9 mouse cellular contexts compared by ENCODE assay signal in the genomic region with DNA sequence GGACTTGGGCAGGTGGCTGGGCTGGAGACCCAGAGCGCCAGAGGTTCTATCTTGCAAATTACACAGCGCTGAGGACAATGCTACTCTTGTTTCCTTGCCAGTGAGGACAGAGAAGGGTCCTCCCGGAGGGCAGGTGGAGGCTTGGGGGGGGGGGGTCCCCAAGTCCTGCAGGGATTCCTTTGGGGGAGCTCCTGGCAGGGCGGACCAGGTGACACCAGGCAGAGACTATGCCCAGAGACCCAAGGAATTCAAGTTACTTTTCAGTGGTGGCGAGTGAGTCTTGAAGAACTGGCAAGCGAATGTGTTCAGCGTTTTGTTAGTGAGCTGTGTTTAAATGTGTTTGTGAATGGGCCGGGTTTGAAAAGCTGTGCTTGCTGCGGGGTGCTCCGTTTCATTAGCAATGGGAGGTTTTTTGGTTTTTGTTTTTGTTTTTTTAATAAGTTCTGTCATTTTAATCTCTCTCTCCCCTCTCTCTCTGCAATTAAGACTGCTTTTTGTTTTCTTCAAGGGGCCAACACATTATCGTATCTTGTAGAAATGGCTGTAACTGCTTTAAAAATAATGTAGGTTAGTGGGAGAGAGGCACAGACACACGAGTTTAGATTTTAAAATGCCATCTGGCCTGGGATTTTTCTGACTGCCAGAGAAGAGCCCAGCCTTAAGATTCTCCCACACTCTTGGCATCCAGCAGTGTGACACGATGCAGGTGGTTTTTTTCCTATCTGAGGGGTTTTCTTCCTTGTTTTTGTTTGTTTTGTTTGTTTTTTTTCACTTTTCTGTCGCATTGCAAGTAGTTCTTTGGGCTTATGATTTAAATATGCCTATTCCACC. TPM values are rescaled to one million over a fixed set of nuclear protein-coding genes. Genes with fewer than 3 reads are reported as not detected.
DNase-seq lines count a peak whose midpoint lies in the region; ATAC-seq lines count a peak whose summit lies in the region.
"Had no signal": no experiment of that assay in that cellular context is flagged by ENCODE, and none has a peak within 500 bp of the region (broad histone marks: within the 10 kb centered on the region; RNA-seq: fewer than 3 reads in every experiment).

No protein-coding gene starts in this region.

- H3K27ac ChIP-seq in neural tube, embryonic 11.5 days (ENCODE audit: low read depth, low read length): no peak overlapping the region
- H3K27ac ChIP-seq in intestine, embryonic 16.5 days (ENCODE audit: low read length): no peak overlapping the region
- H3K27ac ChIP-seq in neural tube, embryonic 14.5 days (ENCODE audit: low read depth, low read length): peak overlapping the region; percentile 87

- no peaks in the 10 kb centered on the region for H3K9me3 ChIP-seq in neural tube, embryonic 11.5 days (ENCODE audit: control insufficient read depth, low read length)
- H3K9me3 ChIP-seq in intestine, embryonic 16.5 days (ENCODE audit: control insufficient read depth, low read length): no peaks in the 10 kb centered on the region
- H3K9me3 ChIP-seq in neural tube, embryonic 14.5 days (ENCODE audit: control insufficient read depth, low read length): no peaks in the 10 kb centered on the region

- peak overlapping the region; percentile 68 for H3K4me3 ChIP-seq in neural tube, embryonic 11.5 days (ENCODE audit: low read depth, low read length)
- peak overlapping the region; percentile 74 for H3K4me3 ChIP-seq in intestine, embryonic 16.5 days (ENCODE audit: low read length)
- H3K4me3 ChIP-seq in neural tube, embryonic 14.5 days (ENCODE audit: low read depth, low read length): peak overlapping the region; percentile 72

- H3K9ac ChIP-seq in neural tube, embryonic 11.5 days (ENCODE audit: low read length): peak overlapping the region; percentile 90
- peak overlapping the region; percentile 87 for H3K9ac ChIP-seq in intestine, embryonic 16.5 days (ENCODE audit: low read depth, low read length)
- H3K9ac ChIP-seq in neural tube, embryonic 14.5 days (replicated peaks; ENCODE audit: low read depth, low read length): peak overlapping the region; percentile 89

- H3K27me3 ChIP-seq in neural tube, embryonic 11.5 days (ENCODE audit: control insufficient read depth, insufficient read depth, low read length): peaks cover 5% of the 10 kb centered on the region; the same call in 1 of the 2 replicates
- no peaks in the 10 kb centered on the region for H3K27me3 ChIP-seq in intestine, embryonic 16.5 days (replicated peaks; ENCODE audit: control insufficient read depth, insufficient read depth, low read length)
- no peaks in the 10 kb centered on the region for H3K27me3 ChIP-seq in neural tube, embryonic 14.5 days (ENCODE audit: control insufficient read depth, insufficient read depth, low read length)

- 0 out of 2 replicates have a peak, but pooled peaks cover 2% of the 10 kb centered on the region for H3K4me1 ChIP-seq in neural tube, embryonic 11.5 days (ENCODE audit: control insufficient read depth, insufficient read depth, low read length)
- H3K4me1 ChIP-seq in intestine, embryonic 16.5 days (ENCODE audit: control insufficient read depth, insufficient read depth, low read length): peaks cover 30% of the 10 kb centered on the region
- H3K4me1 ChIP-seq in neural tube, embryonic 14.5 days (ENCODE audit: control insufficient read depth, insufficient read depth, low read length): peaks cover 7% of the 10 kb centered on the region; the same call in 1 of the 2 replicates

- ATAC-seq in neural tube, embryonic 11.5 days (ENCODE audit: insufficient read depth, low FRiP score, low TSS enrichment): no peak; the same call in 1 of the 2 replicates
- no peak for ATAC-seq in intestine, embryonic 16.5 days
- no peak; the same call in 1 of the 2 replicates for ATAC-seq in neural tube, embryonic 14.5 days (ENCODE audit: low read depth)

- H3K36me3 ChIP-seq in neural tube, embryonic 11.5 days (ENCODE audit: control insufficient read depth, insufficient read depth, low read length): no peaks in the 10 kb centered on the region
- no peaks in the 10 kb centered on the region for H3K36me3 ChIP-seq in intestine, embryonic 16.5 days (ENCODE audit: control insufficient read depth, insufficient read depth, low read length)
- H3K36me3 ChIP-seq in neural tube, embryonic 14.5 days (ENCODE audit: control insufficient read depth, insufficient read depth, low read length): no peaks in the 10 kb centered on the region
- H3K36me3 ChIP-seq: G1E had no signal

- peak; percentile 20 to 62 for DNase-seq in frontal cortex, adult 2 months (ENCODE audit: extremely low spot score in 1 of 2, low spot score in 1 of 2)
- no peak for DNase-seq in frontal cortex, postnatal 25 days (ENCODE audit: low spot score in 2 of 2)
- no peak for DNase-seq in neural tube, embryonic 11.5 days (ENCODE audit: low spot score)
- no peak for DNase-seq in neural tube, embryonic 10.5 days (ENCODE audit: extremely low spot score, low spot score)
- DNase-seq in gastrocnemius, postnatal 14 days: no peak
- DNase-seq in urinary bladder, postnatal 4 days (ENCODE audit: low spot score in 2 of 2): no peak

- intact Hi-C loops in gastrocnemius, postnatal 14 days (cut with DNase I; ENCODE audit: low total_unique reads): no loop called here

- H3K4me2 ChIP-seq in neural tube, embryonic 11.5 days (ENCODE audit: low read depth): peak overlapping the region; percentile 98
- H3K4me2 ChIP-seq in intestine, embryonic 16.5 days (ENCODE audit: low read depth, low read length): peak overlapping the region; percentile 100
- peak overlapping the region; percentile 98 for H3K4me2 ChIP-seq in neural tube, embryonic 14.5 days (ENCODE audit: low read depth, low read length)

- WGBS in neural tube, embryonic 11.5 days: 13% methylated on average over 14 of the region's 14 CpGs
- 23% methylated on average over 14 of the region's 14 CpGs for WGBS in intestine, embryonic 16.5 days
- 8% methylated on average over 14 of the region's 14 CpGs for WGBS in neural tube, embryonic 14.5 days

RNA-seq across cellular contexts. Expression of gene Ddah1, which starts 1.1 kb away (rescaled TPM):
- polyA plus RNA-seq in frontal cortex, adult 2 months (2012; rRNA removed): 89.1 and 90.1 TPM in 2 replicates
- 39.6 and 43.5 TPM in 2 replicates for polyA plus RNA-seq in neural tube, embryonic 11.5 days (2014; fragmentation: Nextera tagmentation; extraction: Ambion mirVana)
- polyA plus RNA-seq in intestine, embryonic 16.5 days (2015; fragmentation: Nextera tagmentation; extraction: Ambion mirVana): 40.5 and 44.5 TPM in 2 replicates
- 97.1 and 98.8 TPM in 2 replicates for polyA plus RNA-seq in neural tube, embryonic 14.5 days (2014; fragmentation: Nextera tagmentation; extraction: Ambion mirVana)
- total RNA-seq in gastrocnemius, postnatal 14 days (2021): 1 to 10 TPM; 6.7 to 9.6 TPM
- polyA plus RNA-seq: G1E had no signal

Comparison
In these comparisons a context has a peak if more than half of its experiments do, and no peak if none do; other contexts are left out.
1. DNase-seq: peak in frontal cortex, adult 2 months (2 of 2); none in frontal cortex, postnatal 25 days (0 of 2), neural tube, embryonic 11.5 days (single experiment), neural tube, embryonic 10.5 days (single experiment), gastrocnemius, postnatal 14 days (single experiment) and urinary bladder, postnatal 4 days (0 of 2).
2. Peak in every context shown above with its lines, with median percentiles within 50 percentile points of each other: H3K4me2 ChIP-seq, H3K4me3 ChIP-seq and H3K9ac ChIP-seq.